Mouse (Mus musculus): Measurements from ENCODE around the gene Bmp2k.

- TF ChIP-seq FOSL1 (IDR thresholded peaks at IDR 0.05; ENCODE audit: insufficient read depth, low read length, poor library complexity, severe bottlenecking) (no peak), CTCF (IDR thresholded peaks at IDR 0.05; ENCODE audit: control insufficient read depth, insufficient read depth, insufficient read length) (no peak), CEBPB (IDR thresholded peaks at IDR 0.05; ENCODE audit: low read depth) (no peak), MAX (IDR thresholded peaks at IDR 0.05) (no peak), MYOD1 (IDR thresholded peaks at IDR 0.05; ENCODE audit: control insufficient read depth, insufficient read length, low read depth) (no peak)
Observed at GRCm38 (mm10) chr5:97016842-97017577, 19.5 kb downstream of the Bmp2k start.

All from C2C12 (cell line).